Mouse (Mus musculus): Measurements from ENCODE around the gene Hdgfl3. TPM values are rescaled to one million over a fixed set of nuclear protein-coding genes. Genes with fewer than 3 reads are reported as not detected.

Hdgfl3 gene
- 1.3 TPM for polyA plus RNA-seq (2014; fragmentation: Illumina TruSeq; extraction: RNeasy Lipid Tissue Mini Kit (QIAGEN cat#74804); ENCODE audit: low read depth, low replicate concordance)

DNA sequence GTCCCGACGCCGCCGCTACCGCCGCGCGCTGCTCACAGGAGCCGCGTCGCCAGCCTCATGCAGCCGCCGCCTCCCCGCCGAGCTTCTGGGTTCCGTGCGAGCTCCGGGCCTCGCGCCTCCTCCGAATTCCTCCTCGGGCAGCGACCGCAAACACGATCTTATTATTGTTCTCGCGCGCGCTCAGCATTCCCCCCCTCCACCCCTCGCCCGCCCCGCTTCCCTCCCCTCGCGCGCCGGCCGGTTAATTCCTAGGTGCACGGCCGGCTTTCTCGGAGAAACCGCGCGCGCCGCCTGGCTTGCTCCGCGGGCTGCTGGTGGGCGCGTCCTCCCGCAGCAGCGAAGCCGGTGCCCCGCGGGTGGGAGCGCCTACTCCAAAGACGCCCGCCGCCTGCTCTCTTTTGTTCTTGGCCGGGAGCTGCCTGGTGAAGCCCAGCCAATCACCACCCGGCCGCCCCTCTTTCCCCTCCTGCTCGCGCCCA, at the start of gene Hdgfl3:
Gene Hdgfl3, minus strand, starts transcription at position 207 of the 479 bp plus-strand sequence.

DNA sequence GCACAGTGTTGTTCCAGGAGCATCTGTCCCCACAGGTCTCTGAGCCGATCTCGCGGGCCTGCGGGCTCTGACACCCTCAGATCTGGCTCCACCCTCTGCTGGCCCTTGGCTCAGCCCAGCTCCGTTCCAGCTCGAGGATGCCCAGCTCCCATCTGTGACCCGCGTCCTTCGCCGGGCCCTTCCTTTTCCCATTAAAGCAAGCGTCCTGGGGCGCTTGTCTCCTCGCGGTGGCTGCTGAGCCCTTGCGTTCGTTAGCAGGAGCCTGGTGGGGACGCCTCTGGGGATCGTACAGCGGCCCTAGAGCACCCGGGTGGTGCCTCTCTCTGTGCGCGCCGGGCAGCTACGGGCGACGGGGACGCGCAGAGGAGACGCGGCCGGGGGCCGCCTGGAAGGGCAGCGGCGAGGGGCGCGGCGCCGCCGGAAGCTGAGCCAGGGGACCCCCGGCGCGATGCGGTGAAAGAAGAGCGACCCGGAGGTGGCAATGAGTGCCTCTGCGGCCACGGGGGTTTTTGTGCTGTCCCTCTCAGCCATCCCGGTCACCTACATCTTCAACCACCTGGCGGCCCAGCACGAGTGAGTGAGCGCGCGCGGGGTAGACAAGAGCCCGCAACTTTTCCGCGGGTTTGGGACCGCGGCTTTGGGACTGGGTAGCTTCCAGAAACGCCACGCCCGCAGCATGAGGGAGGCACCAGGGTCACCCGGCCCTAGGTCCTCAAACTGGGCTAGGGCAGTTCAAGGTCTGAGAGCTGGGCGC, 75.1 kb downstream of the Hdgfl3 start, which contains the start of gene Tm6sf1:
Gene Tm6sf1, plus strand, starts transcription at position 34 of the 754 bp plus-strand sequence.

DNA sequence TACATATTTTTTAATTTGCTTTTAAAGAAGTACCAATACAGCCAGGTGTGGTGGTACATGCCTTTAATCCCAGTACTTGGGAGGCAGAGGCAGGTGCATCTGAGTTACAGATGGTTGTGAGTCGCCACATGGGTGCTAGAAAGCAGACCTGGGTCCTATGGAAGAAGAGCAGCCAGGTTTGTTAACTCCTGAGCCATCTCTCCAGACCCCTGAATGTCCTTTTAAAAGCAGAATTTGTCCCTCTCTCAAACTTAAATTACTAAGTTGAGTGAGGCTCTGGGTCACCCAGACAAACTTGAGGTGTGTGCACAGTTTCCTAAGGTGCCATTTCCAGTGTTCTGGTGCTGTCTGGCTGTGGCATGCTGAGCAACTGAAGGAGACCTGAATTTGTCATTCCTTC, 78.6 kb downstream of the Hdgfl3 start, which contains the start of gene Gm10160:
Gene Gm10160, minus strand, starts transcription at position 101 of the 400 bp plus-strand sequence.

Other genes with a start within 250 kb of the Hdgfl3 start
- 8.6 TPM for gene Homer2, start 226.9 kb downstream of the Hdgfl3 start, polyA plus RNA-seq (2014; fragmentation: Illumina TruSeq; extraction: RNeasy Lipid Tissue Mini Kit (QIAGEN cat#74804); ENCODE audit: low read depth, low replicate concordance)
- gene Ramac, start 171.5 kb downstream of the Hdgfl3 start, polyA plus RNA-seq (2014; fragmentation: Illumina TruSeq; extraction: RNeasy Lipid Tissue Mini Kit (QIAGEN cat#74804); ENCODE audit: low read depth, low replicate concordance): 99.9 TPM
- gene 3110040N11Rik, start 145.0 kb downstream of the Hdgfl3 start, polyA plus RNA-seq (2014; fragmentation: Illumina TruSeq; extraction: RNeasy Lipid Tissue Mini Kit (QIAGEN cat#74804); ENCODE audit: low read depth, low replicate concordance): 7.0 TPM
- gene Btbd1, start 105.0 kb downstream of the Hdgfl3 start, polyA plus RNA-seq (2014; fragmentation: Illumina TruSeq; extraction: RNeasy Lipid Tissue Mini Kit (QIAGEN cat#74804); ENCODE audit: low read depth, low replicate concordance): 92.9 TPM
- not detected for gene Gm10160, start 78.7 kb downstream of the Hdgfl3 start, polyA plus RNA-seq (2014; fragmentation: Illumina TruSeq; extraction: RNeasy Lipid Tissue Mini Kit (QIAGEN cat#74804); ENCODE audit: low read depth, low replicate concordance)
- 4.6 TPM for gene Tm6sf1, start 75.5 kb downstream of the Hdgfl3 start, polyA plus RNA-seq (2014; fragmentation: Illumina TruSeq; extraction: RNeasy Lipid Tissue Mini Kit (QIAGEN cat#74804); ENCODE audit: low read depth, low replicate concordance)
- gene Bnc1, start 57.8 kb upstream of the Hdgfl3 start, polyA plus RNA-seq (2014; fragmentation: Illumina TruSeq; extraction: RNeasy Lipid Tissue Mini Kit (QIAGEN cat#74804); ENCODE audit: low read depth, low replicate concordance): 0.13 TPM
- gene Sh3gl3, start 239.4 kb upstream of the Hdgfl3 start, polyA plus RNA-seq (2014; fragmentation: Illumina TruSeq; extraction: RNeasy Lipid Tissue Mini Kit (QIAGEN cat#74804); ENCODE audit: low read depth, low replicate concordance): not detected

Measured in liver, adult 10 weeks (tissue).